Comparison of ENCODE assay signal across 31 mouse cellular contexts in the genomic region with DNA sequence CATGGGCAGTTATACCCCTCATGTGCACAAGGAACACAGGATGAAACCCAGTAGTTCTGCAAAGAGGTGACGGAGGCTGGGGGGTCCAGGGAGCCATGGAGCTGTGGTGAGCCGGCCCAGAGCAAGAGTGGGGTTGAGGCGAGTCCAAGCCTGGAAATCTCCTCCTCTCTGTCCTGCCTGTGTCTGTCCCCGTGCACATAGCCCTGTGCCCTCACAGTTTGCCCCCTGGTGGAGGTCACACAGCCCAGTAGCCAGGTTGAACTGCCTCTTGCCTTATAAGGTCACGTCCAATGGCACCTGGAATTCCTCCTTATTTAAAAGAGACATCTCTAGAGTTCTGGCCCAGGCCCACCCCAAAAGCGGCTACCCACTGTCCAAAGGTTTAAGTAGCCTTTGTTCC. TPM values are rescaled to one million over a fixed set of nuclear protein-coding genes. Genes with fewer than 3 reads are reported as not detected.
DNase-seq lines count a peak whose midpoint lies in the region; ATAC-seq and TF ChIP-seq lines count a peak whose summit lies in the region.
"Had no signal": no experiment of that assay in that cellular context is flagged by ENCODE, and none has a peak within 500 bp of the region (broad histone marks: within the 10 kb centered on the region; RNA-seq: fewer than 3 reads in every experiment).

No protein-coding gene starts in this region.

- intact Hi-C loops in heart, postnatal 14 days (cut with DNase I) = no loop called here

- no peak overlapping the region for H3K4me2 ChIP-seq in lung, embryonic 14.5 days
- H3K4me2 ChIP-seq: embryonic facial prominence, embryonic 15.5 days; forebrain, embryonic 12.5 days; heart, embryonic 15.5 days; hindbrain, embryonic 13.5 days; limb, embryonic 12.5 days; liver, embryonic 13.5 days; midbrain, embryonic 12.5 days; neural tube, embryonic 15.5 days had no signal

- H3K4me1 ChIP-seq in kidney, adult 2 months (ENCODE audit: control insufficient read depth, insufficient read depth, low read length) = peaks cover 11% of the 10 kb centered on the region; the same call in 1 of the 2 replicates
- H3K4me1 ChIP-seq in lung, embryonic 14.5 days (ENCODE audit: insufficient read depth) = no peaks in the 10 kb centered on the region
- H3K4me1 ChIP-seq: forebrain, embryonic 12.5 days; hindbrain, embryonic 13.5 days; midbrain, embryonic 12.5 days; neural tube, embryonic 15.5 days had no signal

- H3K27ac ChIP-seq in kidney, adult 2 months (ENCODE audit: insufficient read depth, low read depth, low read length) = no peak overlapping the region
- H3K27ac ChIP-seq in lung, embryonic 14.5 days (ENCODE audit: low read depth) = no peak overlapping the region
- H3K27ac ChIP-seq: embryonic facial prominence, embryonic 10.5 days; embryonic facial prominence, embryonic 15.5 days; forebrain, embryonic 12.5 days; hindbrain, embryonic 13.5 days; limb, embryonic 12.5 days; liver, embryonic 13.5 days; midbrain, embryonic 12.5 days; neural tube, embryonic 15.5 days had no signal

- TF ChIP-seq CTCF in kidney, adult 2 months (conservative IDR thresholded peaks at IDR 0.05; ENCODE audit: insufficient read depth, insufficient read length, low read depth, low read length) = 0 out of 2 replicates have a peak, but pooled peaks have one; percentile 13
- TF ChIP-seq CTCF in lung, embryonic 14.5 days (IDR thresholded peaks at IDR 0.05; ENCODE audit: low read depth) = 0 out of 2 replicates have a peak, but pooled peaks have one; percentile 8

- ATAC-seq in lung, embryonic 14.5 days (ENCODE audit: insufficient read depth) = no peak
- ATAC-seq: activated CD4-positive, CD25-positive, alpha-beta regulatory T cell, adult 4 months had no signal

- H3K4me3 ChIP-seq in kidney, adult 2 months (ENCODE audit: insufficient read depth, low read depth, low read length) = no peak overlapping the region
- no peak overlapping the region for H3K4me3 ChIP-seq in lung, embryonic 14.5 days (ENCODE audit: low read depth, low read length)
- H3K4me3 ChIP-seq: embryonic facial prominence, embryonic 10.5 days; embryonic facial prominence, embryonic 15.5 days; forebrain, embryonic 12.5 days; heart, embryonic 15.5 days; hindbrain, embryonic 13.5 days; limb, embryonic 12.5 days; liver, embryonic 13.5 days; megakaryocyte, embryonic 14.5 days; midbrain, embryonic 12.5 days; neural tube, embryonic 15.5 days had no signal

- no peak for TF ChIP-seq POLR2A in kidney, adult 2 months (IDR thresholded peaks at IDR 0.05; ENCODE audit: low read depth, low read length)

- peak; percentile 85 for DNase-seq in heart, adult 11 months
- no peak for DNase-seq in heart, postnatal 14 days
- DNase-seq in kidney, adult 2 months = no peak
- no peak for DNase-seq in kidney, postnatal 36 days
- no peak for DNase-seq in lung, embryonic 14.5 days
- no peak for DNase-seq in lung, postnatal 10 days
- peak; percentile 23 for DNase-seq in ZHBTc4 (ENCODE audit: low read depth, low spot score)
- DNase-seq in retina, postnatal 1 day = no peak
- DNase-seq: adrenal gland, adult 8-10 months; cerebellum, adult 8-10 months; cerebellum, postnatal 25 days; gastrocnemius, postnatal 14 days; heart, postnatal 4 days; kidney, postnatal 14 days; liver, embryonic 13.5 days; lung, adult 2 months; lung, postnatal 4 days; right cerebral cortex, postnatal 25 days; thymus, adult 18-20 months; thymus, postnatal 36 days had no signal

- no peaks in the 10 kb centered on the region for H3K9me3 ChIP-seq in lung, embryonic 14.5 days (ENCODE audit: low read depth, low read length)
- H3K9me3 ChIP-seq: embryonic facial prominence, embryonic 10.5 days; embryonic facial prominence, embryonic 15.5 days; forebrain, embryonic 12.5 days; heart, embryonic 15.5 days; hindbrain, embryonic 13.5 days; limb, embryonic 12.5 days; liver, embryonic 13.5 days; megakaryocyte, embryonic 14.5 days; midbrain, embryonic 12.5 days; neural tube, embryonic 15.5 days had no signal

- WGBS in kidney, adult 2 months = 75% methylated on average over 6 of the region's 6 CpGs
- 76% methylated on average over 6 of the region's 6 CpGs for WGBS in lung, embryonic 14.5 days

- no peak overlapping the region for H3K9ac ChIP-seq in lung, embryonic 14.5 days
- H3K9ac ChIP-seq: embryonic facial prominence, embryonic 15.5 days; forebrain, embryonic 12.5 days; heart, embryonic 15.5 days; hindbrain, embryonic 13.5 days; limb, embryonic 12.5 days; liver, embryonic 13.5 days; midbrain, embryonic 12.5 days; neural tube, embryonic 15.5 days had no signal

- no peaks in the 10 kb centered on the region for H3K36me3 ChIP-seq in kidney, adult 2 months (ENCODE audit: control insufficient read depth, insufficient read depth, low read length)
- peaks cover 60% of the 10 kb centered on the region; the same call in 1 of the 2 replicates for H3K36me3 ChIP-seq in lung, embryonic 14.5 days (ENCODE audit: insufficient read depth)
- H3K36me3 ChIP-seq: hindbrain, embryonic 13.5 days; midbrain, embryonic 12.5 days; neural tube, embryonic 15.5 days had no signal

- no peaks in the 10 kb centered on the region for H3K27me3 ChIP-seq in kidney, adult 2 months (replicated peaks; ENCODE audit: control insufficient read depth, insufficient read depth, low read length)
- H3K27me3 ChIP-seq in lung, embryonic 14.5 days (ENCODE audit: insufficient read depth, low read length) = no peaks in the 10 kb centered on the region
- H3K27me3 ChIP-seq: embryonic facial prominence, embryonic 15.5 days; forebrain, embryonic 12.5 days; heart, embryonic 15.5 days; hindbrain, embryonic 13.5 days; limb, embryonic 12.5 days; liver, embryonic 13.5 days; megakaryocyte, embryonic 14.5 days; midbrain, embryonic 12.5 days; neural tube, embryonic 15.5 days had no signal

RNA-seq across cellular contexts. Expression of gene Hadh, which starts 24.5 kb away (rescaled TPM):
- 100 to 1,000 TPM; 631 to 633 TPM for total RNA-seq in heart, postnatal 14 days (2021)
- 471 and 515 TPM in 2 replicates for polyA plus RNA-seq in kidney, adult 2 months (2012; rRNA removed)
- polyA plus RNA-seq in lung, embryonic 14.5 days (2014; fragmentation: Nextera tagmentation; extraction: Ambion mirVana) = 113 and 115 TPM in 2 replicates

RNA-seq across cellular contexts. Expression of gene Cyp2u1, which starts 55.6 kb away (rescaled TPM):
- total RNA-seq in heart, postnatal 14 days (2021) = 10 to 100 TPM; 27.8 to 30.0 TPM
- 7.8 and 9.4 TPM in 2 replicates for polyA plus RNA-seq in kidney, adult 2 months (2012; rRNA removed)
- 1.9 TPM in 2 replicates for polyA plus RNA-seq in lung, embryonic 14.5 days (2014; fragmentation: Nextera tagmentation; extraction: Ambion mirVana)
- total RNA-seq: monocyte, adult 5-6 weeks had no signal

Comparison
In these comparisons a context has a peak if more than half of its experiments do, and no peak if none do; other contexts are left out.
1. DNase-seq: peak in heart, adult 11 months (single experiment) and ZHBTc4 (single experiment); none in heart, postnatal 14 days (0 of 2), kidney, adult 2 months (single experiment), kidney, postnatal 36 days (0 of 2), lung, embryonic 14.5 days (single experiment), lung, postnatal 10 days (single experiment) and retina, postnatal 1 day (single experiment).